Mouse (Mus musculus) liver, embryonic 11.5 days (tissue): ENCODE data around the gene Josd2. TPM values are rescaled to one million over a fixed set of nuclear protein-coding genes. Genes with fewer than 3 reads are reported as not detected.
A peak's percentile ranks its signal among the peaks of the same experiment; 100 is the strongest.

Experiments
- ATAC-seq: fragments of 200-750 bp; cut with Nextera tagmentation; replicated peaks from 2 replicates; pipeline ENCODE4 v1.8.0; 2017; ENCODE audit warnings: moderate number of reproducible peaks, mild to moderate bottlenecking, moderate TSS enrichment, moderate library complexity; ENCODE audit not compliant: low FRiP score
- DNase-seq: peaks from one replicate; pipeline ENCODE4 v3.0.0-alpha.2; 2017; ENCODE audit warnings: low spot score
- H3K27ac ChIP-seq: fragments of 300-500 bp; sonication (generic); 2 replicates; pipeline ENCODE4 v1.5.1; 2014; ENCODE audit warnings: mild to moderate bottlenecking, low read depth, low read length, control low read depth
- H3K27me3 ChIP-seq: fragments of 300-500 bp; sonication (generic); replicated peaks from 2 replicates; pipeline ENCODE4 v1.6.1; 2014; ENCODE audit warnings: low read length, mixed read lengths; ENCODE audit not compliant: control insufficient read depth, insufficient read depth
- H3K36me3 ChIP-seq: fragments of 300-500 bp; sonication (generic); 2 replicates; pipeline ENCODE4 v1.6.1; 2014; ENCODE audit warnings: mild to moderate bottlenecking, low read length, moderate library complexity, mixed read lengths; ENCODE audit not compliant: control insufficient read depth, insufficient read depth
- H3K4me1 ChIP-seq: fragments of 300-500 bp; sonication (generic); replicated peaks from 2 replicates; pipeline ENCODE4 v1.6.1; 2014; ENCODE audit warnings: low read length, mixed read lengths; ENCODE audit not compliant: control insufficient read depth, insufficient read depth
- H3K4me2 ChIP-seq: fragments of 300-500 bp; sonication (generic); 2 replicates; pipeline ENCODE4 v1.6.1; 2014; ENCODE audit warnings: mild to moderate bottlenecking, control low read depth, moderate library complexity
- H3K4me3 ChIP-seq: fragments of 300-500 bp; sonication (generic); 2 replicates; pipeline ENCODE4 v1.5.1; 2014; ENCODE audit warnings: low read depth, low read length, control low read depth
- H3K9ac ChIP-seq: fragments of 300-500 bp; sonication (generic); 2 replicates; pipeline ENCODE4 v1.6.1; 2014; ENCODE audit warnings: low read depth, low read length, control low read depth
- H3K9me3 ChIP-seq: fragments of 300-500 bp; sonication (generic); 2 replicates; pipeline ENCODE4 v1.6.1; 2016; ENCODE audit warnings: low read length, inconsistent platforms, mixed read lengths; ENCODE audit not compliant: control insufficient read depth
- WGBS: fragments of 180-500 bp; shearing (Covaris S2); extraction: QIAGEN DNeasy Blood & Tissue Kit; methylation state at CpG from one replicate; pipeline ENCODE4 v1.1.7; 2014; 5-methylcytosine and 5-hydroxymethylcytosine counted together
- polyA plus RNA-seq: library from polyadenylated mRNA; unstranded; fragments of >200 nt; fragmentation: Nextera tagmentation; extraction: Ambion mirVana; gene quantifications from 2 replicates; pipeline ENCODE4 v1.2.1, GENCODE M21; 2014

Gene Josd2
- polyA plus RNA-seq, 1 experiment from 2014 or later: 146 TPM

DNA sequence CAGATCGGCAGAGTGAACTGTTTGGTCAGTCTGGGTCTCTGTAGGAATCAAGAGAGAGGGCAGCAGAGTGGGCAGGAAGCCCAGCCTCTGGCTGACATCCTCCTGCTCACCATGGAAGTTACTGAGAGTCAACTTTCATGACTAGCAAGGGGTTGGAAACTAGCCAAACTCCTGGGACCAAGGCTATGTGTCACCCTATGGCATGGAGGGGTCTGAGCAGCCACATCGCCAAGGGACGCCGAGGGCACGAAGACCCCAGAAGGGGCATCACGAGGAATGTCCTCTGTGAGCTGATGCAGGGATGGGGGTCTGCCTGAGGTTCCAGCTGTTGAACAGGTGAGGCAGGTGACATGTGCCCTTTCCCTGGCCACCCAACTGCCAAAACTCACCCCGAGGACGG, 20.8 kb downstream of the Josd2 start:
- Histone ChIP-seq H3K4me2 (no peak overlapping the region), H3K9ac (no peak overlapping the region), H3K36me3 (peaks cover 24% of the 10 kb centered on the region), H3K27me3 (no peaks in the 10 kb centered on the region), H3K9me3 (no peaks in the 10 kb centered on the region), H3K27ac (no peak overlapping the region), H3K4me3 (no peak overlapping the region), H3K4me1 (no peaks in the 10 kb centered on the region)
- no peak for ATAC-seq
- DNase-seq: no peak
- WGBS: 92% methylated on average over 8 of the region's 8 CpGs

DNA sequence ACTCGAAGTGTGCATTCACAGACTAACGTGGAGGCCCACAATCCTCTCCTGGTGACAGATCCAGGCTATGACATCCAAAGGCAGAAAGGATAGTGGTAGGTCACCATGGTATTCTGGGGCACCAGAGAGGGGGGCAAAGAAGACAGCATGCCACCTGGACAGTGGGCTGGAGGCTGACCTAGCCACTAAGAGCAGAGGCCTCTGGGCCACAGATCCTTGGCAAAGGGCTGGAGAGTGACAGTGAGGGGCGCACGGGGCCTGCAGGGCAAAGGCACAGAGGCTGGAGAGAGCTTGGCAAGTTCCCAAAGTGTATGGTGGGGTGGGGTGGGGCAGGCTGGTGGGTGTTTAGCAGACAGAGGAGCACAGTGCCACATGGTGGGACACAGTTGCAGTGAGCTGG, 22.5 kb downstream of the Josd2 start:
- no peaks in the 10 kb centered on the region for H3K9me3 ChIP-seq
- peaks cover 6% of the 10 kb centered on the region; the same call in 1 of the 2 replicates for H3K4me1 ChIP-seq
- DNase-seq (no peak), ATAC-seq (no peak; the same call in 1 of the 2 replicates)
- no peak overlapping the region for H3K27ac ChIP-seq
- no peak overlapping the region for H3K4me3 ChIP-seq
- H3K4me2 ChIP-seq: no peak overlapping the region
- no peak overlapping the region for H3K9ac ChIP-seq
- WGBS: 96% methylated on average over 4 of the region's 4 CpGs
- no peaks in the 10 kb centered on the region for H3K27me3 ChIP-seq
- H3K36me3 ChIP-seq: peaks cover 26% of the 10 kb centered on the region

DNA sequence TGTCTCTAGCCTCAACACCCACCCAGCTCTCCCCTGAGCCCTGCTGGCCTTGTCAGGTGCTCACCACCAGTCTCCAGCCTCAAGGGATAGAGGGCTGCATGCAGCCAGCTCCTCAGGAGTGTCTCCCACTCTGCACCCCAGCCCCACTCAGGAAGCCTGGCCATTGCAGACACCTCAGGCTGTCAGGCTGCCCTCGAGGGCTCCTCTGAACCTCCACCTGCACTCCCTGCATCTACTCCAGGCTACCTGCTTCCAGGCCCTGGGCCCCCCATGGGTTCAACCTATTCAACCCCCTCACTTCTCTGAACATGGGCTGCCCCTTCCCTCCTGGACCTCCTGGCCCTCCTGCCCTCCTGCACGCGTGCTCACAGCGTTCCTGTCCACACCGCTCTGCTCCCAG, 23.6 kb downstream of the Josd2 start:
- 95% methylated on average over 5 of the region's 5 CpGs for WGBS
- H3K27me3 ChIP-seq: no peaks in the 10 kb centered on the region
- H3K4me3 ChIP-seq: no peak overlapping the region
- no peak overlapping the region for H3K4me2 ChIP-seq
- peaks cover 10% of the 10 kb centered on the region; the same call in 1 of the 2 replicates for H3K4me1 ChIP-seq
- ATAC-seq: no peak
- no peak overlapping the region for H3K27ac ChIP-seq
- no peaks in the 10 kb centered on the region for H3K9me3 ChIP-seq
- peaks cover 26% of the 10 kb centered on the region for H3K36me3 ChIP-seq
- no peak overlapping the region for H3K9ac ChIP-seq
- no peak for DNase-seq

DNA sequence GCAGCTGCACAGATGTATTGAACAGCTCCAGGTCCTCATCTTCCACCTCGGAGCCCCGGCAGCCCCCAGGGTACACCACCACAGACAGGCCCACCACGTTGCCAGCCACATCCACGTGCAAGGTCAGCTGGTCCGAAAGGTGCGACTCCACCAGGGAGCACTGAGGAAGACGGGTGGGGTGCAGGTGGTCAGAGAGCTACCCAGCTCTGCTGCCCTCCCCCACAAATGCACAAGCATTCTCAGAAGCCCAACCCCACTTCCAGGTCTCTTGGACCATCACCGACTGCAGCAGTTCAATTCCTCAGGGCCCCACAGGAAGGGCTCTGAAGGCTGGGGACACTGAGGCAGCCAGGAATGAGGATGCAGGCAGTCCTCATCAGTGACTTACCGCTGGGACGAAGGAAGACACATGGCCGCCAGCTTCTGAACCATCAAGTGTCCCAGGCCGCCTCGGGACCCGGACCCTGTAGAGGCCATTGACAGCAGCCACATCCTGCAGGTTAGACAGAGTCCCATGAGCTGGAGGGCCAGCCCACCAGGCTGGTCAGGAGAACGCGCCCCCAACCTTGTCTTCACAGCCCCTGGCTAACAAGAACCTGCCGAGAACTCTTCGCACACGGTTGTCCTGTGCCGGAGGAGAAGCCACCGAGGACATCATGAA, 24.5 kb downstream of the Josd2 start:
- Histone ChIP-seq H3K4me2 (no peak overlapping the region), H3K4me1 (peaks cover 14% of the 10 kb centered on the region; the same call in 1 of the 2 replicates), H3K9me3 (no peaks in the 10 kb centered on the region), H3K27ac (no peak overlapping the region), H3K27me3 (no peaks in the 10 kb centered on the region), H3K9ac (no peak overlapping the region), H3K4me3 (no peak overlapping the region), H3K36me3 (peaks cover 26% of the 10 kb centered on the region)
- ATAC-seq (no peak), DNase-seq (no peak)
- 90% methylated on average over 21 of the region's 21 CpGs for WGBS

DNA sequence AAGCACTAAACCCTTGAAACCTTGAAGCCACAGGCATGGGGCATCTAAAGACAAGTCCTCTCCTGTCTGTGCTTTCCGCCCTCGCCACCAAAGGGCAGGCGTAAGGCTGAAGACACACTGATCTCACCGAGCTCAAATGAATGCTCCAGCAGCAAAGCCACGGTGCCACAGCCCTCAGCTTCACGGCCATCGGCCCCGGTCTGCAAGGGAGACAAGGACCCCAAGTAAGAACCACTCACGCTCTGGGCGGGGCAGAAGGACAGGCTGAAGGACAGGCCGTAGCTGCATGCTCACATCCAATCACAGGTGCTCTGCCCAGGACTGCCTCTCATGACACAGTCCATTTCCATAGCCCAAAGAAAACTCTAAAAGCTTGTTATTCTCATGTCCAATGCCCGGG, 26.9 kb downstream of the Josd2 start:
- Histone ChIP-seq H3K27ac (no peak overlapping the region), H3K9ac (peak overlapping the region; percentile 78; the same call in 1 of the 2 replicates), H3K9me3 (no peaks in the 10 kb centered on the region), H3K36me3 (peaks cover 23% of the 10 kb centered on the region), H3K4me1 (peaks cover 14% of the 10 kb centered on the region; the same call in 1 of the 2 replicates), H3K4me3 (peak overlapping the region; percentile 5; the same call in 1 of the 2 replicates), H3K27me3 (peaks cover under 1% of the 10 kb centered on the region; the same call in 1 of the 2 replicates), H3K4me2 (peak overlapping the region; percentile 88)
- 87% methylated on average over 12 of the region's 12 CpGs for WGBS
- DNase-seq (no peak), ATAC-seq (no peak)

DNA sequence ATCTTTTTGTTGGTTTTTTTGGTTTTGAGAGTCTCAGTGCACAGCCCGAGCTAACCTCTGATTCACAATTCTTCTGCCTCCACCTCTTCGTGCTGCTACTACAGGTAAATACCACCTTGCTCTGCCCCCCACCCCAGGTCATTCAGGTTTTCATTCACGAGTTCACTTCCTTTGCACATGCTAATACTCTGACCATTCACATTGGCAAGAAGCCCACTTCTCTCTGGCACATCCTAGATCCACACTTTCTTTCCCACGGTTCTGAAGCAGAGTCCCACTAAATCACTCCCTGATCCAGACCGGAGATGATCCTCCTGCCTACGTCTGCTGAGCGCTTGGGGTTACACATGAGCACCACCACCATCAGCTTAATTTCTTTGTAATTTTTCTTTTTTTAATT, 27.3 kb downstream of the Josd2 start:
- H3K4me1 ChIP-seq: peaks cover 14% of the 10 kb centered on the region; the same call in 1 of the 2 replicates
- H3K27me3 ChIP-seq: peaks cover 4% of the 10 kb centered on the region; the same call in 1 of the 2 replicates
- H3K4me2 ChIP-seq: peak overlapping the region; percentile 88
- H3K9me3 ChIP-seq: no peaks in the 10 kb centered on the region
- ATAC-seq (no peak), DNase-seq (no peak)
- no peak overlapping the region for H3K27ac ChIP-seq
- H3K4me3 ChIP-seq: peak overlapping the region; percentile 59
- peak overlapping the region; percentile 78 for H3K9ac ChIP-seq
- WGBS: 87% methylated on average over 7 of the region's 7 CpGs
- H3K36me3 ChIP-seq: peaks cover 20% of the 10 kb centered on the region

DNA sequence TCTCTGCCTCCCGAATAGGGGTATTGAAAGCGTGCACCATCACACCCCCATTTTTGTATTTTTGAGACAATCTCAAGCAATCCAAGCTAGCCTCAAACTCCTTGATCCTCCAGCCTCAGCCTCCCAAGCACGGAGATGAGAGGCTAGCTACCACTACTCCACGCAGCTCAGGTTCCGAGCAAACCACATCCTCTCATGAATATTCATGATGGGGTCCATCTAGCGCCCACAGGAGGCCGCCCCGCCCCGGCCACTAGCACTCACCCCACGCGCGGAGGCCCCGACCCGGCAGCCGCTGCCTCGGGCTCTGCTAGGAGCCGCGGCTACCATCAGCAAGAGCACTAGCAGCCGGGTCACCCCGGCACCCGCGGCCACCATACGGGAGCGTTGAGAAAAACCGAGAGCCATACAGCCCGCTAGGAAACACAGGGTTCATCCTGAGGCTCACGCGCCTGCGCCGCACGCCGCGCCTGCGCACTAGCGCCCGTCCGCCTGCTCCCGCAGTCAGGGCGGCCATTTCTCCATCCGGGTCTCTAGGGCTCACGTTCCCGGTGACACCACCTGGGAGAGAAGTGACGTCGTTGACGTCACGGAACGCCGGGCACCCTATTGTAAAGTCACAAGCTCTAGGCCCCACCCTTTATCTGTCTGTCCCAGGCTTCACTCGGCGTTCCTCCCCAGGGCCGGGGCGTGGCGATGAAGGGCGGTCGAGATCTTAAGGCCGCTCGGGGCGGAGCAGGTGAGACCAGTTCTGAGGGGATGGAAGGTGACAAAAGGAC, 28.4 kb downstream of the Josd2 start, which contains the start of the genes Emc10 and Fam71e1:
Gene Emc10 (minus strand): TSS at position 538 of the 779 bp plus-strand sequence.
Gene Fam71e1 (plus strand): TSS at position 590 of the 779 bp plus-strand sequence.
- H3K4me1 ChIP-seq: peaks cover 14% of the 10 kb centered on the region; the same call in 1 of the 2 replicates
- ATAC-seq (peak; percentile 97), DNase-seq (peak; percentile 98)
- peaks cover 12% of the 10 kb centered on the region for H3K36me3 ChIP-seq
- H3K27ac ChIP-seq: peak within 1 kb of the TSS; percentile 87
- no peaks in the 10 kb centered on the region for H3K9me3 ChIP-seq
- H3K27me3 ChIP-seq: peaks cover 6% of the 10 kb centered on the region; the same call in 1 of the 2 replicates
- peak within 1 kb of the TSS; percentile 88 for H3K4me2 ChIP-seq
- under 1% methylated on average over 58 of the region's 58 CpGs for WGBS
- peak within 1 kb of the TSS; percentile 59 for H3K4me3 ChIP-seq
- peak within 1 kb of the TSS; percentile 78 for H3K9ac ChIP-seq

DNA sequence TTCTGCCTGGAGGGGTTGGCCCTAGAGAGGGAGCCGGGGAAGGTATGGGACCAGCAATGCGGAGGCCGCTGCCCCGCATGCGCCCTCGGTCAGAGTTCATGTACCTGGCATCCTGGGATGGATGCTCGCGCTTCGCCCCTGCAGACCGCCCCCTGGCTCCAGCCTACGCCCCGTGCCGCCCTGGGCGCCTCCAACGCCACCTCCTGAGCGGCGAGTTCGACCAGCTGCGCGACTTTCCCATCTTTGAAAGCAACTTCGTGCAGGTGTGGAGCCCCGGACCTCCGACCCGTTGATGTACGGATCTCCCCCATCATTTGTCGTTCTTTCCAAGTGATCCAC, 29.0 kb downstream of the Josd2 start:
- ATAC-seq (peak; percentile 65), DNase-seq (no peak)
- H3K9ac ChIP-seq: peak overlapping the region; percentile 74
- peaks cover 14% of the 10 kb centered on the region; the same call in 1 of the 2 replicates for H3K4me1 ChIP-seq
- H3K27ac ChIP-seq: peak overlapping the region; percentile 80
- H3K9me3 ChIP-seq: no peaks in the 10 kb centered on the region
- peaks cover 8% of the 10 kb centered on the region for H3K36me3 ChIP-seq
- 1% methylated on average over 26 of the region's 26 CpGs for WGBS
- H3K4me3 ChIP-seq: peak overlapping the region; percentile 59
- H3K27me3 ChIP-seq: peaks cover 6% of the 10 kb centered on the region; the same call in 1 of the 2 replicates
- H3K4me2 ChIP-seq: peak overlapping the region; percentile 88
